Mouse (Mus musculus) intestine, embryonic 15.5 days (tissue): ENCODE measurements at regions not wholly inside any gene's neighbourhood (a gene's known extent, or its start where the extent isn't known, plus 50 kb on each side); places are given as distances from the start of the nearest gene placed in this dataset.
A peak's percentile ranks its signal among the peaks of the same experiment; 100 is the strongest.

ENCODE experiments used
- ATAC-seq: fragments of 200-750 bp; cut with Nextera tagmentation; 2 replicates; pipeline ENCODE4 v1.8.0; 2017; ENCODE audit warnings: moderate TSS enrichment, moderate library complexity
- H3K27ac ChIP-seq: fragments of 300-500 bp; sonication (generic); 2 replicates; pipeline ENCODE4 v1.5.1; 2015; ENCODE audit warnings: mild to moderate bottlenecking, inconsistent platforms
- H3K27me3 ChIP-seq: fragments of 300-500 bp; sonication (generic); replicated peaks from 2 replicates; pipeline ENCODE4 v1.6.1; 2015; ENCODE audit warnings: inconsistent platforms
- H3K36me3 ChIP-seq: fragments of 300-500 bp; sonication (generic); 2 replicates; pipeline ENCODE4 v1.6.1; 2015; ENCODE audit warnings: inconsistent platforms
- H3K4me1 ChIP-seq: fragments of 300-500 bp; sonication (generic); replicated peaks from 2 replicates; pipeline ENCODE4 v1.6.1; 2015; ENCODE audit warnings: inconsistent platforms
- H3K4me2 ChIP-seq: fragments of 300-500 bp; sonication (generic); replicated peaks from 2 replicates; pipeline ENCODE4 v1.6.1; 2015; ENCODE audit warnings: mild to moderate bottlenecking, inconsistent platforms
- H3K4me3 ChIP-seq: fragments of 300-500 bp; sonication (generic); replicated peaks from 2 replicates; pipeline ENCODE4 v1.5.1; 2015; ENCODE audit warnings: inconsistent platforms
- H3K9ac ChIP-seq: fragments of 300-500 bp; sonication (generic); 2 replicates; pipeline ENCODE4 v1.6.1; 2015; ENCODE audit warnings: inconsistent platforms
- H3K9me3 ChIP-seq: fragments of 300-500 bp; sonication (generic); 2 replicates; pipeline ENCODE4 v1.6.1; 2016; ENCODE audit warnings: inconsistent platforms
- WGBS: fragments of 180-500 bp; shearing (Covaris S2); methylation state at CpG from one replicate; pipeline ENCODE4 v1.1.7; 2015; 5-methylcytosine and 5-hydroxymethylcytosine counted together

DNA sequence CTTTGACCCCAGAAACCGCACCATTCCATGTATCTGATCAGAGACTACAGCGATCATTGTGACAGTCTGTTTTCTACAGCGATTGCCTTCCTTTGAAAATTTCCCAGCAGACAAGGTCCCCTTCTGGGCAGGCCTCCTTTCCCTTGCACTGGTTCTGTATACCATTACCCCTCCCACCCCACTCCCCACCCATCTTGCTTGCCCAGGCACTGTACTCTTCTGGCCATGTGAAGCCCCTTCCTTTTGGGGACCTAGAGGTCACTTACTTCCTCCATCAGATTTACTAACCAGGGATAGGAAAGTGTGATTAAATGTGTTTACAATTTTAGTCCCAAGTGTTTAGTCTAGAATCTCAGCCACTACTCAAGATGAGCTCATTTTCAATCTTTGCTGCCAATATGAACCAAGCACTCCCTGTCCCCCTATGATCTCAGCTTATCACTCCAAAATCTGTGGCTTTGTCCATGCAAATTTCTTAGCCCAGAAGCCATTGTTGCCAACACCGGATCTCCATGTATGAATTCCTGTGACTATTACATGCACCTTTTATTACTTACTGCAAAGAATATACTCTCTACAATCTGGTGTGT is 293.7 kb downstream of the Efnb2 start:
- Histone ChIP-seq H3K4me3 (no peak overlapping the region), H3K36me3 (no peaks in the 10 kb centered on the region), H3K27ac (no peak overlapping the region), H3K9ac (no peak overlapping the region), H3K27me3 (no peaks in the 10 kb centered on the region), H3K4me1 (no peaks in the 10 kb centered on the region), H3K4me2 (no peak overlapping the region), H3K9me3 (no peaks in the 10 kb centered on the region)
- WGBS: 70% methylated on average over 4 of the region's 4 CpGs
- ATAC-seq: no peak

DNA sequence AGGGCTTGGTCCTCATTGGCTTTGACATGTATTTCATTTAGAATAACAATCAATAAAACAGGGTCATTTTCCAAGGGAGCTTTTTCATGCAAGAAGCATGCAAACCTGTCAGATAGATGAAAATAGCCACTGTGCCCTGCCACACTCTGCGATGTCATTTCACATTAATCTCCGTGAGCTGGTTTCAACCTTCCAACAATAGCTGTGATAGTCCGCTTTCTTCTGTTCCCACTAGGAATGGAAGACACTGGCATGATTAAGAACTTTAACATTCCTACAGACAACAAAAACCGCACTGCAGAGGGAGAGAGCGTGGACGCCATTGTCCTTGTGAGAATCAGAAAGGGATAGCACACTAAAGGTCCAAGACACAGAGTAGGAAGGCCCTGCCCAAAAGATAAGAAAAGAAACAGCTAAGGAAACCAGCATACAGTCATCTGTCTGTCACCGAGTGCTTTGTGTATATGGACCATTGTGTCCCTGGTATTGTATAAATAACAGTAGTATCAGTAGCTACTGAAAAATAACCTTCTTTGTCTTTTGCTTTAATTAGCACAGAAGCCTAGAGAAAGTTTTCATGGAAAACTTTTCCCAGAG is 299.0 kb downstream of the Efnb2 start:
- no peak overlapping the region for H3K9ac ChIP-seq
- H3K4me2 ChIP-seq: no peak overlapping the region
- 79% methylated on average over 7 of the region's 7 CpGs for WGBS
- no peaks in the 10 kb centered on the region for H3K36me3 ChIP-seq
- no peaks in the 10 kb centered on the region for H3K4me1 ChIP-seq
- no peak overlapping the region for H3K4me3 ChIP-seq
- H3K27ac ChIP-seq: no peak overlapping the region
- ATAC-seq: no peak
- H3K27me3 ChIP-seq: no peaks in the 10 kb centered on the region
- no peaks in the 10 kb centered on the region for H3K9me3 ChIP-seq

DNA sequence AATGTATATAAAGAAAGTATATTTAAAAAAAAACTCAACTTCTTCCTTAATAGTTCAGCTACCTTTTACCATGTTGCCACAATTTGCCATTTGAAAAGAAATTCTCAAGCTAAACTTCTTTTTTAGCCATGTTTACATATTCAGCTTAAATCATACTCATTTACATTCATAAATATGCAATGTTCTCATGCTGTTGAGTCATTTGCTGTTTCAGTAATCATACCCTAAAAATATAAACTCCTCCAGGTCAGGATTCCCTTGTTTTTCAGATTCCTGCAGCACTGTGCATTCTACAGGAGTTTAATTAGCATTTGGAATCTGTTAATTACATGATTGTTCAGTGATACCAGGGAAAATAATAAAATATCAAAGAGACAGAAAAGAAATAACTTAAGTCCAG is 300.5 kb downstream of the Efnb2 start:
- Histone ChIP-seq H3K9me3 (no peaks in the 10 kb centered on the region), H3K4me2 (no peak overlapping the region), H3K27ac (no peak overlapping the region), H3K27me3 (no peaks in the 10 kb centered on the region), H3K36me3 (no peaks in the 10 kb centered on the region), H3K4me3 (no peak overlapping the region), H3K9ac (no peak overlapping the region), H3K4me1 (no peaks in the 10 kb centered on the region)
- no peak for ATAC-seq

DNA sequence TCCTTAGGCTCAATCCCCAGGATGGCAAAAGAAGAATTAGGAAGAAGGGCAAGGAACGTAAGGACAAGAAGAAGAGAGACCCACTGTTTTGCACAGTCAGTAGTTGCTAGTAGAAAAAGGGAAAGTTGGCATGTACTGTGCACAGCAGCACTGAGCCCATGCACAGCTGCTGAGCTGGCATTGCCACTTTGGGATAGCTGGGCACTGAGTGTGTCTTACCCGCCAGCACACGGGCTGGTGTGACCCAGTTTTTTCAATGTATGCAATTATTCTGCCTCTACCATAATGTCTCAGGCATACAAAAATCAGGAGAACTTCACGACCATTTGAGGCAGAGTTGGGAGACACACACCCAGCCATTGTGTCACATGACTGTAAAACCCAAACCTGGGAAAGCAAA is 306.1 kb downstream of the Efnb2 start:
- Histone ChIP-seq H3K27me3 (no peaks in the 10 kb centered on the region), H3K4me2 (no peak overlapping the region), H3K4me3 (no peak overlapping the region), H3K9me3 (no peaks in the 10 kb centered on the region), H3K9ac (no peak overlapping the region), H3K27ac (no peak overlapping the region), H3K4me1 (no peaks in the 10 kb centered on the region), H3K36me3 (no peaks in the 10 kb centered on the region)
- 89% methylated on average over 4 of the region's 4 CpGs for WGBS
- ATAC-seq: no peak

DNA sequence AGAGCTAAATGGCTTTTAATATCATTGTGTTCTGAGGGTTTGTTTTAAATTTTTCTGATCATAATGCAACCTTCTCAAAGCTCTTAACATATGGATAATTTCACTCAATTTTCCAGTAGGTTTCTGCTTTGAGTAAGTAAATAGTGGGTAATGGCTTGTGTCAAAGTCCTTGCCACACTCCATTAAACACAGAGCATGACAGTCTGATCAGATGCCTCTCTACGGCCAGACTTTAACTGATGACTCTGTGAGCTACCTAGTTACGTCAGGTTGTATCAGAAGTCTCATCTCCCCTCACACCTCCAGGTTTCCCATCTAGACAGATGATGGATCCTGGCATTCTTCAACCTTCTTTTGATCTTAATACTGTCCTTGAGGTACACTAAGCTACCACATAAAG is 316.4 kb downstream of the Efnb2 start:
- Histone ChIP-seq H3K9ac (no peak overlapping the region), H3K4me1 (no peaks in the 10 kb centered on the region), H3K27ac (no peak overlapping the region), H3K27me3 (no peaks in the 10 kb centered on the region), H3K9me3 (no peaks in the 10 kb centered on the region), H3K36me3 (no peaks in the 10 kb centered on the region), H3K4me3 (no peak overlapping the region), H3K4me2 (no peak overlapping the region)
- ATAC-seq: no peak
- 59% methylated on average over 2 of the region's 2 CpGs for WGBS

DNA sequence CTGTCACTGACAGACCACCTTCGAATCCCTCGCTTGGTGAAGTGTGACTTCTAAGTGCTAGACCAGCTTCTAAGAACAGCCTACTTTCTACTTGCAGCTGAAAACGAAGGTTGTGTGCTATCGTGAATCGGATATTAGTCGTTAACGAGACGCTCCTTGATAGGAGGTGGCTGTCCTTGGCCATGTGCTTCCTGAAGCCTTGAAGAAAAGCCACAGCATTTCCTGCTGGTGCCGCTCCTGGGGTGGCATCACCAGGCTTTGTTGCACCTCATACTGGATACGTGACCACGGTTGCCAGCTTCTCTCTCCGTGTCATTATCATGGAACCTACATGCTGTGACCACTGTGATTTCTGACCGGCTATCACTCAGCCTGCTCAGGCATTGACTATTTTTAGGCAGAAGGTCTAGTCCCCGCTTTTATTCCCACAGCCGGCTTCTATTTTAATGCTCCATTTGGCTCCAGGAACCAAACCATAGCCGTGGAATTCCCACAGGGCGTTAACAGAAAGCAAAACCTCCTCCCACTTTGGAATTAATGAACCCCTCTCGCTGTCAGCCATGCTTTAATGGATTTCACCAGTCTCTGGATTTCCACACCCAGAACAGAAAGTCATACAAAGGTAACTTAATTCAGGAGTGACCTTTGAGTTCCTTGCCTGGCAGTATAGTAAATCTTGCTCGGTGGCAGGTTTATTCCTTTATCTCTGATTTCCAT is 325.6 kb downstream of the Efnb2 start:
- Histone ChIP-seq H3K27ac (no peak overlapping the region), H3K4me3 (no peak overlapping the region), H3K36me3 (no peaks in the 10 kb centered on the region), H3K4me1 (0 out of 2 replicates have a peak, but pooled peaks cover 3% of the 10 kb centered on the region), H3K4me2 (no peak overlapping the region; the same call in 1 of the 2 replicates), H3K9me3 (no peaks in the 10 kb centered on the region), H3K27me3 (no peaks in the 10 kb centered on the region), H3K9ac (no peak overlapping the region)
- 66% methylated on average over 19 of the region's 19 CpGs for WGBS
- ATAC-seq: peak; percentile 89

DNA sequence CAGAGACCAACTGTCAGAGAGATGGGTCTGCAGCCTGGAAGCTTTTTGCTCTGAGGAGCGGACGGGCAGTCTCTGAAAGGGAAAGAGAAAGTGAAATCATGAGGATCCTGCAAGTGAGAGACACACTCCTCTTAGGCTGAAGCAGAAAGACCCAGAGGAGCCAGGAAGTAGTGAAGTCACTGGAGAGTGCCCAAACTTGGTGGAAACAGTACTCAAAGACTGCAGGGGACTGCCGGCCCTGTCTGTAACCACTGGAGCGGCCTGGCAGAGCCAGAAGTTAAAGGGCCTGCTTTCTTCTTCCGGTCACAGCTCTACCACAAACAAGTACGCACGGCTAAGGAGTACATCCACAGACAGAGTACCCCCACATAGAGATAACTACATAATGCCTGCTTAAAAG is 326.5 kb downstream of the Efnb2 start:
- H3K9me3 ChIP-seq: no peaks in the 10 kb centered on the region
- ATAC-seq: no peak
- 70% methylated on average over 7 of the region's 7 CpGs for WGBS
- no peak overlapping the region for H3K27ac ChIP-seq
- H3K4me2 ChIP-seq: no peak overlapping the region
- no peaks in the 10 kb centered on the region for H3K36me3 ChIP-seq
- no peak overlapping the region for H3K4me3 ChIP-seq
- 0 out of 2 replicates have a peak, but pooled peaks cover 3% of the 10 kb centered on the region for H3K4me1 ChIP-seq
- H3K9ac ChIP-seq: no peak overlapping the region
- H3K27me3 ChIP-seq: no peaks in the 10 kb centered on the region

DNA sequence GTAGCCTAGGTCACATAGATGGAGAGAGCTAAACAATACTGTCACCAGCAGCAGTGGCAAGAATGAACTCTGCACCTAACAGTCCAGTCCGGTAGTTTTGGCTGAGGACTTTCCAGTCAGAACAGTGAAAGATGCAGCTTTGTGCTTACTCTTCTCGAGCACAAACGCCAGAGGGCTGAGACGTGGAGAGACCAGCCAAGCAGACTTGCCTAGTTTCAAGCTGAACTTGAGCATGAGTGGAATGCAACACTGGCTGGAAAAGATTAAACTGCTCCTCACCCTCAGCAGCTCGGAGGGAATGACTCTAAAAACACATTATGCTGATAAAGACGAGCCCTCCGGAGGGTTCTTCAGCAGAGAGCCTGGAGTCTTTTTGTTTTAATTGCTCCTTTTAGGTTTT is 329.8 kb downstream of the Efnb2 start:
- H3K27ac ChIP-seq: no peak overlapping the region
- ATAC-seq: no peak
- WGBS: 31% methylated on average over 7 of the region's 7 CpGs
- no peak overlapping the region for H3K4me3 ChIP-seq
- H3K36me3 ChIP-seq: no peaks in the 10 kb centered on the region
- no peak overlapping the region for H3K9ac ChIP-seq
- no peak overlapping the region for H3K4me2 ChIP-seq
- H3K9me3 ChIP-seq: no peaks in the 10 kb centered on the region
- H3K4me1 ChIP-seq: peaks cover 13% of the 10 kb centered on the region
- H3K27me3 ChIP-seq: no peaks in the 10 kb centered on the region

DNA sequence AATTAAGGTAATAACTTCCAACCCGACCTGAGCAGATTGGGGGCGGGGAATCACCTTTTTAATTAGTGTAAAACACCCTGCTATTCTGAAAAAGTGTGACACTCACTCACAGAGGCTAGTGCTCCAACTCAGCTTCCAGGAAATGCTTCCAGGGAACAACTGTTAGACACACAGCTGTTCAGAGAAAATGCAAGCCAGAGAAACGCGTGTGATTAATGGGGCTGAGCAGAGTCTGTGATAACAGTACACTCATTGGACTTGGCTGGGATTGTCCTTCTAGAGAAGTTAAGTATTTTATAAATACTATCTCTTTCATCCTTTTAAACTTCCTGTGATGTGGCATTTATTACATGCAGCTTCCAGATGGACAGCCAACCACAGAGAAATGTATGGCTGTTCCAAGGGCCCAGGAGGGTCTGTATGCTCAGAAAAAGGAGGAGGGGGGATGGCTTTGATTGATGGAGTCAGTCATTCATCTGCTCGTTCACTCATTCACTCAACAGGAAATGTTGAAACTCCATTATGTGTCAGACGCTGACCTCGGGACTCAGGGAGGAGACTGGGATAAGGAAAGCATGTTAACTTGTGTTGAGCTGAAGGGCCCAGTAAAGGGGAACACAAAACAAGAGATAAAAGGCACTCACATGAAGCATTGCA is 332.9 kb downstream of the Efnb2 start:
- no peak overlapping the region for H3K9ac ChIP-seq
- H3K4me1 ChIP-seq: peaks cover 10% of the 10 kb centered on the region
- H3K27me3 ChIP-seq: no peaks in the 10 kb centered on the region
- no peaks in the 10 kb centered on the region for H3K9me3 ChIP-seq
- WGBS: 20% methylated on average over 7 of the region's 7 CpGs
- H3K27ac ChIP-seq: no peak overlapping the region
- no peak overlapping the region for H3K4me3 ChIP-seq
- no peak overlapping the region for H3K4me2 ChIP-seq
- ATAC-seq: peak; percentile 74
- H3K36me3 ChIP-seq: no peaks in the 10 kb centered on the region

DNA sequence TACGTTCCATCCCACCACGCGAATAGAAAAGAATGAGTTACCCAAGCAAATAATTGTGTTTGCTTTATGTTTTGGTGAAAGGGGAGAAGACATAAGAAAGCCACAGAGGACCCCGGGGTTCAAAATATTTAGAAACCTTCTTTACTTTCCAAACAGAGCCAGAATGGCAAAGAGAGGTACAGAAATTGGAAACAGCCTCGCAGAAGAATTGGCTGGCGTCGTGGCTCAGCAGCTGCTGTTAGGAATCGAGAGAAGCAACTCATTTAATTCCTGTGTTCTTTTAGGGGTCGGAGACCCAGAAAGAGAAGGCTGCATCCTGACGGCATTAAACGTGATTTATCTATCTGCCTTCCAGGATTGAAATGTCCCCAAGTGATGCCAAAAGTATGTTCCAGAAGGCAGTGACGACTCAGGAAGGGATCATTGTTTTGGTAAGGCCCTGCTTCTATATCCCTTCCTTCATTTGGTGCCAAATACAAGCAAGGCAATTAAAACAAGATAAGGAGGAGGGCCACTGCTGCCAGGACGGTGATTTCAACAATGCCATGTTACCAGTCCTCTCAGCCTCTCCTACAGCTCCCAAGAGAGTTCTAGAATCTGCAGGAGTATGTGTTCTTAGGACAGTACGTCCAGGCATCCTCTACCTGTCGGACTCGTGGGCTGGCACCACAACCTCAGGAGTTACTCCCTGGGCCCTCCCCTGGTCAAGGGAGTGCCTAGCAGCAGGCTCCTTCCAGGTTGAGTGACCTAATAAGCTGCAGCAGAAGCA is 334.8 kb downstream of the Efnb2 start:
- Histone ChIP-seq H3K4me1 (peaks cover 10% of the 10 kb centered on the region), H3K4me3 (no peak overlapping the region), H3K27me3 (no peaks in the 10 kb centered on the region), H3K27ac (no peak overlapping the region), H3K9me3 (no peaks in the 10 kb centered on the region), H3K36me3 (no peaks in the 10 kb centered on the region), H3K4me2 (no peak overlapping the region), H3K9ac (no peak overlapping the region)
- no peak for ATAC-seq
- 61% methylated on average over 16 of the region's 16 CpGs for WGBS

DNA sequence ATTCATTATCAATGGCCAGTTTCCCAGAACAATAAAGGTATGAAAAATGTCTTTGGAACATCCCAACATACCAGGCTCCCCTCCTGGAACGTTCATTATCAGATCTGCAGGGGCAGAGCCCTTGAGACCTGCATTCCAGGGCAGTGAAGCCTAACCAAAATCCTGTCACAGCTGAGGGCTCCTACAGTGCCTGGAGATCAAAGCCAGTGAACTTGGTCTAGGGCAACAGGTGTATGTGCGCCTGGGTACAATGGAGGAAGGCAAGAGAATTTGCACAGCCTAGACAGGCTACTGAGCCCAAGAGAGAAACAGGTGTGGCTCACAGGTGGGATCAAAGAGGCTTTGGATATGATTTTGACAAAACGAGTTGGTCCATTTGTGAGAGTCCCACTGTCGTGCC is 335.6 kb downstream of the Efnb2 start:
- no peaks in the 10 kb centered on the region for H3K9me3 ChIP-seq
- no peaks in the 10 kb centered on the region for H3K36me3 ChIP-seq
- H3K27ac ChIP-seq: no peak overlapping the region
- WGBS: 53% methylated on average over 4 of the region's 4 CpGs
- no peak for ATAC-seq
- no peak overlapping the region for H3K4me2 ChIP-seq
- H3K27me3 ChIP-seq: no peaks in the 10 kb centered on the region
- H3K4me3 ChIP-seq: no peak overlapping the region
- no peak overlapping the region for H3K9ac ChIP-seq
- peaks cover 10% of the 10 kb centered on the region for H3K4me1 ChIP-seq

DNA sequence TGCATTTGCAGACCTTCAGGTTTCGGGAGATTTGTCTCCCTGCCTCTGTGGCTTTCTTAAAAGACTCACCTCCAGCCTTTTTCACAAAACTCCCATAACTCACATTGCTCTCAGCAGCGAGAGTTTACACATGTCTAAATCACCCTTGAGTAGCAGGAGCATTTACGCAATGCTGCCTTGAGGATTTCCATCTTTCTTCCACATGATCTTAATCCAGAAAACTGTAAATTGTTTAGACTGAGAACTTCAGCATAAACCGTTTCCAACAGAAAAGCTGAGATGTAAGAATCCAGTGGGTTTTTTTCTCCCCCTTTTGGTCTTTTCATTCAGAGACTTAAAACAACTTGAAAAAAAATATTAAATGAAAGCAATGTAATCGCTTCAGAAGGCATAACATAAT is 336.5 kb downstream of the Efnb2 start:
- peak; percentile 31; the same call in 1 of the 2 replicates for ATAC-seq
- no peak overlapping the region for H3K4me3 ChIP-seq
- H3K27ac ChIP-seq: no peak overlapping the region
- peaks cover 10% of the 10 kb centered on the region for H3K4me1 ChIP-seq
- no peaks in the 10 kb centered on the region for H3K36me3 ChIP-seq
- no peaks in the 10 kb centered on the region for H3K27me3 ChIP-seq
- WGBS: 39% methylated on average over 5 of the region's 5 CpGs
- no peak overlapping the region for H3K9ac ChIP-seq
- H3K4me2 ChIP-seq: no peak overlapping the region
- no peaks in the 10 kb centered on the region for H3K9me3 ChIP-seq
